Mouse (Mus musculus): Measurements from ENCODE around the gene Nfkb2. TPM values are rescaled to one million over a fixed set of nuclear protein-coding genes. Genes with fewer than 3 reads are reported as not detected.

The Nfkb2 gene
- polyA plus RNA-seq, 1 experiment from 2014 or later: 1.4 TPM

DNA sequence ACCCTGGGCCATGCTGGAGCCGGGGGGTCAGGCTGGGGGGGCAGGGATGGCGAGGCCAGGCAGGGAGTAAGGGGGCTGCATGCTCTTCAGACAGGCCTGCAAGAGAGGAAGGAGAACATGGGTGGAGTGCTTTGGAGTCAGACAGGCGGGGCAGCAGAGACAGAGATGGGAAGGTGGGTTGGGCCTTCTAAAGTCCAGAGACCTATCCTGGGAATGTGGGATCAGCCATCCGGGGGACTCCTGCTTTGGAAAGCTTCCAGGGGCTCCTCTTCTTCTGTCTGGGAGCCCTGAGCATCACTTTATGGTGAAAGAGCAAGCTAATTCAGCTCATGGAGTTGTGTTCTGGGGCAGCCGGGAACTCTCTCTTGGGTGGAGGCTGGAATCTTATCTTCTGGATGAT, 20.8 kb downstream of the Nfkb2 start:
- 74% methylated on average over 5 of the region's 5 CpGs for WGBS

DNA sequence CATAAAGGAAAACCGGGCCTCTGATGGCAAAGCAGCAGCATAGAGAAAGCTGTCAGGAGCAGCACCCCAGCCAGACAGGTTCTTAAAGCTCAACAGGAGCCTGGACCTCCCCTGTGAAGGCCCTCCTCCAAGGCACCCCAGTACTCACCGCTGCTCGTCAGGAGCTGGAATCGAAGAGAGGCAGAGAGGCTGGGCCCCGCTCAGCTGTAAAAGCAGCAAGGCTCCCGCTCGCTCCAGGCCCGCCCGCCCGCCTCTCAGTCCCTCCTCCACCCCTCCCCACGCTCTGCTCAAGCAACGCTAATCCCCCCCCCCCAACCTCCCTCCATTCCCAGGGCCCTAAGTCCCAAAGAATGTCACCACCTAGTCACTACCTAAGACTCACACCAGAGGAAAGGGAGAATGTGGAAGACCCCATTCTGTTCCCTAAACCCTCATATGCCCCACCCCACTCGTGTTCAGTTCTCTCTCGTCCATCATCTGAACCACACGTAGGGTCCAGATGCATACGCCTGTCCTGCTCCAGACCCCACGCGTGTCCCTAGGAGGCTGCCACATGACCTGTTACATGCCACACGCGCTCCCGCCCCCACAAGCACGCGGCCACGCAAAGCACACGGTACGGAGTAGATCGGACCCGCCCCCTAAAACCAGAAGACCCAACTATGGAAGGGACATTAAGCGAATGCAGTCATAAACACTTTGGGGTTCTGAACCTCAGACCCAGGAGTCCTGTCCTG, 22.1 kb downstream of the Nfkb2 start:
- Histone ChIP-seq H3K4me1 (ENCODE audit: control insufficient read depth, insufficient read depth, low read length) (peaks cover 54% of the 10 kb centered on the region), H3K9ac (replicated peaks; ENCODE audit: low read depth, low read length) (peak overlapping the region; percentile 60), H3K27me3 (ENCODE audit: control insufficient read depth, insufficient read depth, low read length) (peaks cover 2% of the 10 kb centered on the region; the same call in 1 of the 2 replicates), H3K9me3 (ENCODE audit: control insufficient read depth, low read length) (no peaks in the 10 kb centered on the region), H3K4me2 (ENCODE audit: low read depth, low read length) (peak overlapping the region; percentile 99), H3K4me3 (ENCODE audit: low read depth, low read length) (peak overlapping the region; percentile 70), H3K36me3 (ENCODE audit: control insufficient read depth, insufficient read depth, low read length) (peaks cover 12% of the 10 kb centered on the region), H3K27ac (ENCODE audit: low read depth, low read length) (peak overlapping the region; percentile 73)
- WGBS: 2% methylated on average over 29 of the region's 29 CpGs
- no peak for ATAC-seq (ENCODE audit: low read depth)

More for the DNA sequence above, 20.8 kb downstream of the Nfkb2 start:
- no peak for ATAC-seq (ENCODE audit: low read depth)
- Histone ChIP-seq H3K4me2 (ENCODE audit: low read depth, low read length) (peak overlapping the region; percentile 99), H3K27me3 (ENCODE audit: control insufficient read depth, insufficient read depth, low read length) (peaks cover 2% of the 10 kb centered on the region; the same call in 1 of the 2 replicates), H3K9ac (replicated peaks; ENCODE audit: low read depth, low read length) (0 out of 2 replicates have a peak overlapping the region, but pooled peaks have one; percentile 21), H3K4me3 (ENCODE audit: low read depth, low read length) (peak overlapping the region; percentile 70), H3K27ac (ENCODE audit: low read depth, low read length) (no peak overlapping the region), H3K9me3 (ENCODE audit: control insufficient read depth, low read length) (no peaks in the 10 kb centered on the region), H3K36me3 (ENCODE audit: control insufficient read depth, insufficient read depth, low read length) (no peaks in the 10 kb centered on the region), H3K4me1 (ENCODE audit: control insufficient read depth, insufficient read depth, low read length) (peaks cover 50% of the 10 kb centered on the region)

DNA sequence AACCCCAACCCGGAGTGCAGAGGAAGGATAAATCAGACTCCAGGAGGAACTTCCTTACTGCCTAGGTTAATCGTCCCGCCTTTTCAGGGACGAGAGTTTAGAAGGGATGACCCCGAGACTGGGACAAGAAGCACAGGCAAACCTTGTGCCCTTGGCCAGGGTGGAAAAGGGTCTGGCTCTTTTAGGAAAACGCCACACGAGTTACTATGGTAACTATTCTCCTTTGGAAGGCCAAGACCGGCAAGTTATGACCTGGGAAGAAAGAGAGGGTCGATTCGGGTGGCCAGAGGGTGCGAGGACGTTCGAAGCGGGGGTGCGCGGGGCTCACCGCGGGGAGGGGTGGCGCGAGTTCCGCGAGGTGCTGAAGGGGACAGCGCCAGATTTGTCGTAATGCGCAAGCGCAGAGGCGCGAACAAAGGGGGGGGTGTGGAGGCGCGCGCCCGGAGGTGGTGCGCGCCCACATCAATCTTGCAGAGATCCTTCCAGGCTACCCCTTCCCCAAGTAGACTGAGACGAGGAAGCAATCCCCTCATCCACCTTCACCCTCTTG, 22.7 kb downstream of the Nfkb2 start, which contains the start of gene Psd:
TSS of gene Psd (minus strand) at position 401 of the 550 bp plus-strand sequence.
- Histone ChIP-seq H3K27ac (ENCODE audit: low read depth, low read length) (peak within 1 kb of the TSS; percentile 98), H3K4me3 (ENCODE audit: low read depth, low read length) (peak within 1 kb of the TSS; percentile 70), H3K27me3 (ENCODE audit: control insufficient read depth, insufficient read depth, low read length) (peaks cover 2% of the 10 kb centered on the region; the same call in 1 of the 2 replicates), H3K4me2 (ENCODE audit: low read depth, low read length) (peak within 1 kb of the TSS; percentile 99), H3K9me3 (ENCODE audit: control insufficient read depth, low read length) (no peaks in the 10 kb centered on the region), H3K9ac (replicated peaks; ENCODE audit: low read depth, low read length) (peak within 1 kb of the TSS; percentile 68), H3K36me3 (ENCODE audit: control insufficient read depth, insufficient read depth, low read length) (peaks cover 16% of the 10 kb centered on the region), H3K4me1 (ENCODE audit: control insufficient read depth, insufficient read depth, low read length) (peaks cover 47% of the 10 kb centered on the region)
- ATAC-seq (ENCODE audit: low read depth): no peak
- under 1% methylated on average over 35 of the region's 35 CpGs for WGBS

DNA sequence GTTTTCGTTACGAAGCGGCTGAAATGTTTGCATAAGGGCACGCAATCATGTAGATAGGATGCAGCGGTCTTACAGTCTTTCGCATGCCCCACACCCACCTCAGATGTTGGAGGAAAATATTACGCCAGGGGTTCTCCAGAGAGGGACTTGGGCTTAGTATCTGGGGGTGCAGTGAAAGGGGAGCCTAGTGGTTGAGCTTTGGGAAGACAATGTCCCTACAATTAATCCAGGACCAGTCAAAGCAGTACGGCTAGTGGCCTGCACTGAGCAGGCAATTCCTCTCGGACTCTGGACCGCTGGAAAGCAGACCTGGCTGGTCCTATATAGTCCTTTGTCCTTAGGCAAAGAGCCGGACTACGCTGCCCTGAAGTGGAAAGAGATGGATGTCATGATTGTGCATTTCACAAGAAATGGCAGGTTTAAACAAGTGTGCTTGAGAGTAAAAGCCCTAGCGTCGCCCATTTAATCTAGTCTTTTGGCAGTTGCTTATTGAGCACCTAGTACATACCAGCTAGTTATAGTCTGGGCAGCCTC, 23.5 kb downstream of the Nfkb2 start:
- 0 out of 2 replicates have a peak, but pooled peaks have one; percentile 2 for ATAC-seq (ENCODE audit: low read depth)
- 29% methylated on average over 14 of the region's 14 CpGs for WGBS

DNA sequence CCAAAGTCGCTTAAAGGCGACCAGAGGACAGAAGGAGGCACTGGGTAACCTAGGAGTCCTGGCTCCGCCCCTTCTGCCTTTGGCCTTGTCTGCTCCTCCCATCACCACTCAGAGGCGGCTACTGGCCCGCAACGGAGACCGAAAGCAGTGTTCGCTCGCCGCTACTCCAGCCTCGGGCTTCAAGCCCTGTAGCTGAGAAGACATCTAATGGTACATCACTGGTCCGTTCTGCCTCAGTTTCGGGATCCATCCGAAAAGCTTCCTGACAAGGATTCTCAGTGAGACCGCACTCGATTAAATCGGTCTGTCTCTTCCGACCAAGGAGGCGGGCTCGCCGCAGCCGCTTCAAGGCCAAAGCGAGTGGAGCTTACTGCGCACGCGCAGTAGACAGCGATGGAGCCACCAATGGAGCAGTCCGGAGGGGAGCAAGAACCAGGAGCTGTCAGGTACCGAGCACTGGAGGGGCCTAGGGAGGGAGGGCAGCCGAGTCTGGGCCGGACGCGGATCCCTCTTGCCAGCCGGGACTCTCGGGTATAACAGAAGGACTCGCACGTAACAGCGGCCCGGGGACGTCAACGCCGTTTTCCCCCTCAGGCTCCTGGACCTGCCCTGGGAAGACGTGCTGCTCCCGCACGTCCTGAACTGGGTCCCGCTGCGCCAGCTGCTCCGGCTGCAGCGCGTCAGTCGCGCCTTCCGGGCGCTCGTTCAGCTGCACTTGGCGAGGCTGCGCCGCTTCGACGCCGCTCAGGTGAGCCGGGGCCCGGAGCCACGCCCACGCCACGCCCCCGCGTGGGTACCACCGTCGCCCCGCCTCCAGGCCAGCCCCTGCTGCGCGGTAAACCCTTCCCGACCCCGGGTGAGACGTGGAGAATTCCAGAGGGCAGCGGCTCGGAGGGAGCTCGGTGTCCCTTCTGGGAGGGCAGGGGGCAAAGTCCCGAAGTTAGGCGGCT, 24.2 kb downstream of the Nfkb2 start, which contains the start of gene Fbxl15:
TSS of gene Fbxl15 (plus strand) at position 104 of the 950 bp plus-strand sequence.
- H3K27ac ChIP-seq (ENCODE audit: low read depth, low read length): peak within 1 kb of the TSS; percentile 98
- peaks cover 16% of the 10 kb centered on the region for H3K36me3 ChIP-seq (ENCODE audit: control insufficient read depth, insufficient read depth, low read length)
- peak within 1 kb of the TSS; percentile 99 for H3K4me2 ChIP-seq (ENCODE audit: low read depth, low read length)
- peaks cover 39% of the 10 kb centered on the region for H3K4me1 ChIP-seq (ENCODE audit: control insufficient read depth, insufficient read depth, low read length)
- no peaks in the 10 kb centered on the region for H3K9me3 ChIP-seq (ENCODE audit: control insufficient read depth, low read length)
- peak within 1 kb of the TSS; percentile 68 for H3K9ac ChIP-seq (replicated peaks; ENCODE audit: low read depth, low read length)
- ATAC-seq (ENCODE audit: low read depth): peak; percentile 86
- H3K27me3 ChIP-seq (ENCODE audit: control insufficient read depth, insufficient read depth, low read length): peaks cover 2% of the 10 kb centered on the region; the same call in 1 of the 2 replicates
- H3K4me3 ChIP-seq (ENCODE audit: low read depth, low read length): peak within 1 kb of the TSS; percentile 70
- WGBS: under 1% methylated on average over 80 of the region's 81 CpGs

More for the DNA sequence above, 23.5 kb downstream of the Nfkb2 start:
- H3K4me3 ChIP-seq (ENCODE audit: low read depth, low read length): peak overlapping the region; percentile 70
- H3K4me1 ChIP-seq (ENCODE audit: control insufficient read depth, insufficient read depth, low read length): peaks cover 39% of the 10 kb centered on the region
- H3K4me2 ChIP-seq (ENCODE audit: low read depth, low read length): peak overlapping the region; percentile 99
- peak overlapping the region; percentile 68; the same call in 1 of the 2 replicates for H3K9ac ChIP-seq (replicated peaks; ENCODE audit: low read depth, low read length)
- H3K36me3 ChIP-seq (ENCODE audit: control insufficient read depth, insufficient read depth, low read length): peaks cover 16% of the 10 kb centered on the region
- H3K9me3 ChIP-seq (ENCODE audit: control insufficient read depth, low read length): no peaks in the 10 kb centered on the region
- H3K27ac ChIP-seq (ENCODE audit: low read depth, low read length): peak overlapping the region; percentile 98
- H3K27me3 ChIP-seq (ENCODE audit: control insufficient read depth, insufficient read depth, low read length): peaks cover 2% of the 10 kb centered on the region; the same call in 1 of the 2 replicates

DNA sequence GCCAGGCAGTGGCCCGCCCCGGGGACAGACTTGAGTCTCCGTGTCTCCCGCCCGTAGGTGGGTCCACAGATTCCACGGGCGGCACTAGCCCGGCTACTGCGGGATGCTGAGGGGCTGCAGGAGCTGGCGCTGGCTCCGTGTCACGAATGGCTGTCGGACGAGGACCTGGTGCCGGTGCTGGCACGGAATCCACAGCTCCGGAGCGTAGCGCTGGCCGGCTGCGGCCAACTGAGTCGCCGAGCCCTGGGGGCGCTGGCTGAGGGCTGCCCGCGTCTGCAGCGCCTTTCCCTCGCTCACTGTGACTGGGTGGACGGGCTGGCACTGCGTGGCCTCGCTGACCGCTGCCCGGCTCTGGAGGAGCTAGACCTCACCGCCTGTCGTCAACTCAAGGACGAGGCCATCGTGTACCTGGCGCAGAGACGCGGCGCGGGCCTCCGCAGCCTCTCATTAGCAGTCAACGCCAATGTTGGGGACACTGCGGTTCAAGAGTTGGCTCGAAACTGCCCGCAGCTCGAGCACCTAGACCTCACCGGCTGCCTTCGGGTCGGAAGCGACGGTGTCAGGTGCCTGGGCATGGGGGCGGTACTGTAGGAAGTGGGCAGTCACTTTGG, 25.0 kb downstream of the Nfkb2 start:
- WGBS: 2% methylated on average over 53 of the region's 54 CpGs
- peaks cover 39% of the 10 kb centered on the region for H3K4me1 ChIP-seq (ENCODE audit: control insufficient read depth, insufficient read depth, low read length)
- ATAC-seq (ENCODE audit: low read depth): peak; percentile 5; the same call in 1 of the 2 replicates

DNA sequence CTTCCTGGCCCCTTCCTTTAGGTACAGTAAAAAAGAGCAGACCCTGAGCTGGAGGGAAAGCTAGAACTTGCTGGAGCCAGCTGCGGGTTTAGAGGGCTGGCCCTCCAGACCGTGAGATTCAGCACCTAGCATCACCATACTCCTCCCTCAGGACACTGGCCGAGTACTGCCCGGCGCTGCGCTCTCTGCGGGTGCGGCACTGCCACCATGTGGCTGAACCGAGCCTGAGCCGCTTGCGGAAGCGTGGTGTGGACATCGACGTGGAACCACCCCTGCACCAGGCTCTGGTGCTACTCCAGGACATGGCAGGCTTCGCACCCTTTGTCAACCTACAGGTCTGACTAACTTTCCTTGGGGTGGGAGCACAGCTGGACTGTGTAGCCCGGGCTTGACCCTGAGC, 25.8 kb downstream of the Nfkb2 start:
- WGBS: 6% methylated on average over 16 of the region's 16 CpGs
- peak; percentile 16; the same call in 1 of the 2 replicates for ATAC-seq (ENCODE audit: low read depth)
- Histone ChIP-seq H3K4me1 (ENCODE audit: control insufficient read depth, insufficient read depth, low read length) (peaks cover 39% of the 10 kb centered on the region), H3K9ac (replicated peaks; ENCODE audit: low read depth, low read length) (0 out of 2 replicates have a peak overlapping the region, but pooled peaks have one; percentile 68), H3K27ac (ENCODE audit: low read depth, low read length) (no peak overlapping the region), H3K36me3 (ENCODE audit: control insufficient read depth, insufficient read depth, low read length) (peaks cover 16% of the 10 kb centered on the region), H3K4me2 (ENCODE audit: low read depth, low read length) (peak overlapping the region; percentile 99), H3K27me3 (ENCODE audit: control insufficient read depth, insufficient read depth, low read length) (no peaks in the 10 kb centered on the region), H3K9me3 (ENCODE audit: control insufficient read depth, low read length) (no peaks in the 10 kb centered on the region), H3K4me3 (ENCODE audit: low read depth, low read length) (no peak overlapping the region)

More for the DNA sequence above, 25.0 kb downstream of the Nfkb2 start:
- Histone ChIP-seq H3K9ac (replicated peaks; ENCODE audit: low read depth, low read length) (peak overlapping the region; percentile 68), H3K36me3 (ENCODE audit: control insufficient read depth, insufficient read depth, low read length) (peaks cover 16% of the 10 kb centered on the region), H3K9me3 (ENCODE audit: control insufficient read depth, low read length) (no peaks in the 10 kb centered on the region), H3K27ac (ENCODE audit: low read depth, low read length) (peak overlapping the region; percentile 98), H3K4me3 (ENCODE audit: low read depth, low read length) (peak overlapping the region; percentile 70), H3K4me2 (ENCODE audit: low read depth, low read length) (peak overlapping the region; percentile 99), H3K27me3 (ENCODE audit: control insufficient read depth, insufficient read depth, low read length) (0 out of 2 replicates have a peak, but pooled peaks cover 2% of the 10 kb centered on the region)

DNA sequence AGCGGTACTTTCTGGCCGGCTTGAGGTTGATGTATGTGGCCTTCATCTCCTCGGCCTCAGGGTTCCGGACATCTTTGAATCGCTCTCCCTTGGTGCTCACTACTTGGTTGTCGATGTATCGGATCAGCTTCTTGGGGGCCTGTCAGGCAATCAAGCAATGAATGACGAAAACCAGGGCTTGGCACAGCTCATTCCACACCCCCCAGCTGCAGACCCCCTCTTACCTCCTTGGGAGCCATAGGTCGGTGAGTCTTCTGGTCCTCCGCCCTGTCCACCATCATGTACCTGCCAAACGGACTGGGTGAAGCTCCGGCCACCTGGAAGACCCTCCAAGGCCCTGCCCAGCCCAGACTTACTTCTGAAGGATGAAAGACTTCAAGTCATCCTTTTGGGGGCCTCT, 26.6 kb downstream of the Nfkb2 start:
- no peak overlapping the region for H3K4me2 ChIP-seq (ENCODE audit: low read depth, low read length)
- H3K9me3 ChIP-seq (ENCODE audit: control insufficient read depth, low read length): no peaks in the 10 kb centered on the region
- peaks cover 16% of the 10 kb centered on the region for H3K36me3 ChIP-seq (ENCODE audit: control insufficient read depth, insufficient read depth, low read length)
- H3K27me3 ChIP-seq (ENCODE audit: control insufficient read depth, insufficient read depth, low read length): no peaks in the 10 kb centered on the region
- H3K9ac ChIP-seq (replicated peaks; ENCODE audit: low read depth, low read length): no peak overlapping the region
- ATAC-seq (ENCODE audit: low read depth): no peak
- H3K4me3 ChIP-seq (ENCODE audit: low read depth, low read length): no peak overlapping the region
- H3K27ac ChIP-seq (ENCODE audit: low read depth, low read length): no peak overlapping the region
- WGBS: 90% methylated on average over 12 of the region's 12 CpGs
- peaks cover 33% of the 10 kb centered on the region for H3K4me1 ChIP-seq (ENCODE audit: control insufficient read depth, insufficient read depth, low read length)

Measured in neural tube, embryonic 14.5 days (tissue).